Mouse (Mus musculus): ENCODE measurements at regions not wholly inside any gene's neighbourhood (a gene's known extent, or its start where the extent isn't known, plus 50 kb on each side); places are given as distances from the start of the nearest gene placed in this dataset.

DNA sequence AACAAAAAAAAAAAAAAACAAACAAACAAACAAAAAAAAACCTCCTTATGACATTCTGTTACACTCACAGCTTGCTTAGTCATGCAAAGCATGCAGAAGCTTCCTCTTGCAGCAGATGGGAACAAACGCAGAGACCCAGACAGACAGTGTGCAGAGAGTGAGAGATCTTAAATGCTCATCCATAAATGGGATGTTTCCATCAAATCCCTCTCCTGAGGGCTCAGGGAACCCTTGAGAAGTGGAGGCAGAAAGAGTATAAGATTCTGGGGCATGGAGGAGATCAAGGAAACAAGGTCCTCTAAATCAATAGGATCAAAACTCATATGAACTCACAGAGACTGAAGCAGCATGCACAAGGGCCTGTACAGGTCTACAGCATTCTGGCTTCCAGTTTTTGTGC, 52.5 kb downstream of the Adm start:
- Histone ChIP-seq H3K9me3 (no peaks in the 10 kb centered on the region), H3K4me3 (no peak overlapping the region), H3K27ac (no peak overlapping the region), H3K36me3 (no peaks in the 10 kb centered on the region), H3K4me1 (no peaks in the 10 kb centered on the region), H3K27me3 (ENCODE audit: insufficient read depth, poor library complexity, severe bottlenecking) (no peaks in the 10 kb centered on the region)
- 84% methylated on average over 1 of the region's 1 CpGs for WGBS
- DNase-seq (ENCODE audit: low spot score) = peak; percentile 17

DNA sequence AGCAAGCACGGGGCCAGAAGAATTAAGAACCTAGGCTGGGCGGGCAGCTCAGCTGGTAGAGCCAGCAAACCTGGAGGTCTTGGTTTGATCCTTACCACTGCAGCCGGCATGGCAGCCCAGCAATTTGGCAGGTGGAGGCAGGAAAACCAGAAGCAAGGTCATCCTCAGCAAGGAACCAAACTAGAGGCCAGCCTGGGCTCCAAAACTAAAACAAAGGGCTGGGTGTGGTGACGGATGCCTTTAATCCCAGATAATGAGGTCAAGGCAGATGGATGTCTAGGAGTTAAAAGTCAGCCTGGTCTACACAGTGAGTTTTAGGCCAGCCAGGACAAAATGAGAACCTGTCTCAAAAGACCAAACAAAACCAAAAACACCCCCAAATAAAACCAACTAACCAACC, 55.5 kb downstream of the Adm start:
- Histone ChIP-seq H3K9me3 (no peaks in the 10 kb centered on the region), H3K27me3 (ENCODE audit: insufficient read depth, poor library complexity, severe bottlenecking) (no peaks in the 10 kb centered on the region), H3K36me3 (no peaks in the 10 kb centered on the region), H3K4me3 (no peak overlapping the region), H3K4me1 (no peaks in the 10 kb centered on the region), H3K27ac (no peak overlapping the region)
- DNase-seq (ENCODE audit: low spot score) = peak; percentile 47
- WGBS = 76% methylated on average over 4 of the region's 4 CpGs

DNA sequence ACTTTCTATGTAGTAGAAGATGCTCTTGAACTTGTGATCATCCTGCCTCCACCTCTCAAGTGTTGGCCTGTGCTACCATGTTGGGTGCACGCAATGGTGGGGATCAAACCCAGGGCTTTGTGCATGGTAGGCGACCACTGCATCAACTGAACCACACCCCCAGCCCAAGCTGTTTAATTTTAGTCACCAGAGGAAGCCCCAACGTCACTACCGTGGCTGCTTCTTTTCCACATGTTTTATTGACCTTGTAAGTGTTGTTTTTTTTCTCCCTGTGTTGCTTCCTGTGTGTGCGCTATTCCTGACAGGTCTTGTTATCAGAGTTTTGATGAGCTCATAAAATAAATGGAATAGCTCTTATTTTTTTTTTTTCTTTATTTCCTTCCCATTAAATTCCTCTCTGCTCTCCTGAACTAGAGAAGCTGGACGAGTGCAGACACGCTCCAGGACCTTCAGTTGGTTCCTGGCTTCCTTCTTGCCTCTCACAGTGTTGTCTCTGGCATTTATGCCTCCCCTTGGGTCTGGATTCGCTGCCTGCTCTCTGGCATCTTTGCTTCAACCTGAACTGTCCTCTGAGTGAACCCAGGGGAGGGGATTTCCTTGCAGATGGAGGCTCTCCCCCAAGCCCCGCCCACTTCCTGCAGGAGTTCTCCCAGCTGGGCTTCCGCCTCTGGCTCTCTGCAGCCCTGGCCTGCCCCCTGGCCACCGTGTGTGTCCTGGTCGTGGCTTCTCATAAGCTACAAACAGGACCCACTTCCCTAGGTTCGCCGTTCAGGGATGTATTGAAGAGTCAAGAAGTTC, 61.6 kb downstream of the Adm start:
- Histone ChIP-seq H3K36me3 (no peaks in the 10 kb centered on the region), H3K27ac (peak overlapping the region; percentile 73), H3K9me3 (no peaks in the 10 kb centered on the region), H3K4me1 (peaks cover 12% of the 10 kb centered on the region), H3K27me3 (ENCODE audit: insufficient read depth, poor library complexity, severe bottlenecking) (no peaks in the 10 kb centered on the region), H3K4me3 (peak overlapping the region; percentile 18; the same call in 1 of the 2 replicates)
- 33% methylated on average over 14 of the region's 14 CpGs for WGBS
- peak; percentile 92 for DNase-seq (ENCODE audit: low spot score)

DNA sequence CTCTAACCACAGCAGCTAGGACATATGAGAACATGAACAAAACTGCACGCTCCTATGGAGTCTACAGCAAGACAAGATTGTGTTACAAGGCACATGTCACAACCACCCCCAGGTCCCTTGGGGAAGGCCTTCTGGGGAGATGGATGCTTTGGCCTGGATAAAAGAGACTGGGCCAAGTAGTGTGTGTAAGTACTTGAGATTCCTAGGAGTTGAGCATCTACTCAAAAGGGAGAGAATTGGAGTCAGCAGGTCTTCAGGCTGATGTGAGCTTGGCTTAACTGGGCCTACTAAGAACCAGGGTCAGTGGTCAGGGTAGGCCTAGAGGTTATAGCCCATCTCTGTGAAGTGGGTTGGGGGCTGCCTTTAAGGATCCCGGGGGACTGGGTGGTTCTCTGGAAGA, 62.8 kb downstream of the Adm start:
- Histone ChIP-seq H3K27me3 (ENCODE audit: insufficient read depth, poor library complexity, severe bottlenecking) (no peaks in the 10 kb centered on the region), H3K9me3 (no peaks in the 10 kb centered on the region), H3K4me1 (peaks cover 12% of the 10 kb centered on the region), H3K27ac (no peak overlapping the region), H3K4me3 (no peak overlapping the region), H3K36me3 (no peaks in the 10 kb centered on the region)
- DNase-seq (ENCODE audit: low spot score) = no peak
- 92% methylated on average over 2 of the region's 2 CpGs for WGBS

DNA sequence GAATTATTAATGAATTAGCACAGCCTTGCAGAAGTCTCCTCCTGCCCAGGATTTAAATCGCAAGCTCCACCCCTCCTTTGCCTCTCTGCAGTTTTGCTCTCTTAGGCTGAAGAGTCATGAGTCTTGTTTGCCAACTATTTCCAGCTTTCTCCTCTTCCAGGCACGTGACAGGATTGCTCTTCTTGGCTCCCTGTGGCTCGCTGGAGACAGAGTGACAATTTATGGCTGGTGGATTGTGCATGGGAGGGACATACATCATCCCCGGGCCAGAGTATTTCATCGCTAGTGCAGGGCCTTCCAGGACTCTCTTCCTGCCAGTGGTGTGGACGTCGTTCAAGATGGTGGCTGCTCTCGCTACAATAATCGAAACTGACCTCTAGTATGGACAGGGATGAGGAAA, 63.4 kb downstream of the Adm start:
- no peaks in the 10 kb centered on the region for H3K9me3 ChIP-seq
- no peak for DNase-seq (ENCODE audit: low spot score)
- no peaks in the 10 kb centered on the region for H3K27me3 ChIP-seq (ENCODE audit: insufficient read depth, poor library complexity, severe bottlenecking)
- WGBS = 87% methylated on average over 9 of the region's 9 CpGs
- H3K4me1 ChIP-seq = peaks cover 12% of the 10 kb centered on the region
- no peak overlapping the region for H3K4me3 ChIP-seq
- H3K27ac ChIP-seq = no peak overlapping the region
- H3K36me3 ChIP-seq = no peaks in the 10 kb centered on the region

DNA sequence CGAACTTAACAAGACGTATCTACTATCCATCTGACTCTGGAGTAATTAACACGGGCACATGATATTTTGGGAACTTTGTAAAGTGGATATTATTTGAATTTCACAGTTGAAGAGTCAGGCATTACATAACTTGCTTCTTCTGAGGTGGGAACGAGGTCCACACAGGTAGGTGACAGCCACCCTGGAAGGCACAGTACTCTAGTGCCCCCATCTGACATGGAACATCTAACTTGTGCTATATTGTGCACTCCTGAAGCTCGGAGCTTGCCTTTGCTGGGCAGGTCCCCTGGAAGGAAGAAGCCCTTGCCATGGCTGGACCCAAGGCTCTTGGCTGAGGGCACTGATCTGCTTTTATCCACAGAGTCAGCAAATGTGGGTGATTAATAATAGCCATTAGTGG, 66.8 kb downstream of the Adm start:
- Histone ChIP-seq H3K4me3 (no peak overlapping the region), H3K9me3 (no peaks in the 10 kb centered on the region), H3K27ac (no peak overlapping the region), H3K27me3 (ENCODE audit: insufficient read depth, poor library complexity, severe bottlenecking) (no peaks in the 10 kb centered on the region), H3K4me1 (peaks cover 3% of the 10 kb centered on the region; the same call in 1 of the 2 replicates), H3K36me3 (no peaks in the 10 kb centered on the region)
- DNase-seq (ENCODE audit: low spot score) = no peak
- WGBS = 75% methylated on average over 5 of the region's 5 CpGs

DNA sequence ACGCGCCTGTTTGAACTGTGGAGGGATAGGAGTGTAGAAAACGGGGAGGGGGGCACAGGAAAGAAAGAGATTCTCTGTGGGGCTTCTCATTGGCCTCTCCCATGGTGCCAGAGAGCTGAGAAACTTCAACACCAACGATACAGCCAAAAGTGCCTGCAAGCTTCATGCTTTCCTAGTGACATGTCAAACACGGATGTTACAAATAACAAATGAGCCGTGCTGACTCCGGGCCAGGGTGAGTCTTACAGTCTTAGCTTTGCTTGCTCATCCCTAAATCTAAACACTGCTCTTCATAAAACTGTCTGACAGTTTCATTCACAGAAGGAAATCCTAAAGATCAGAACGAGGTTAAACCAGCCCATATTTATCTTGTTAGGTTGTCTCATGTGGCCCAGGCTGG, 68.3 kb downstream of the Adm start:
- Histone ChIP-seq H3K9me3 (no peaks in the 10 kb centered on the region), H3K27me3 (ENCODE audit: insufficient read depth, poor library complexity, severe bottlenecking) (no peaks in the 10 kb centered on the region), H3K4me1 (no peaks in the 10 kb centered on the region), H3K4me3 (no peak overlapping the region), H3K27ac (no peak overlapping the region), H3K36me3 (no peaks in the 10 kb centered on the region)
- DNase-seq (ENCODE audit: low spot score) = no peak
- WGBS = 86% methylated on average over 8 of the region's 8 CpGs

DNA sequence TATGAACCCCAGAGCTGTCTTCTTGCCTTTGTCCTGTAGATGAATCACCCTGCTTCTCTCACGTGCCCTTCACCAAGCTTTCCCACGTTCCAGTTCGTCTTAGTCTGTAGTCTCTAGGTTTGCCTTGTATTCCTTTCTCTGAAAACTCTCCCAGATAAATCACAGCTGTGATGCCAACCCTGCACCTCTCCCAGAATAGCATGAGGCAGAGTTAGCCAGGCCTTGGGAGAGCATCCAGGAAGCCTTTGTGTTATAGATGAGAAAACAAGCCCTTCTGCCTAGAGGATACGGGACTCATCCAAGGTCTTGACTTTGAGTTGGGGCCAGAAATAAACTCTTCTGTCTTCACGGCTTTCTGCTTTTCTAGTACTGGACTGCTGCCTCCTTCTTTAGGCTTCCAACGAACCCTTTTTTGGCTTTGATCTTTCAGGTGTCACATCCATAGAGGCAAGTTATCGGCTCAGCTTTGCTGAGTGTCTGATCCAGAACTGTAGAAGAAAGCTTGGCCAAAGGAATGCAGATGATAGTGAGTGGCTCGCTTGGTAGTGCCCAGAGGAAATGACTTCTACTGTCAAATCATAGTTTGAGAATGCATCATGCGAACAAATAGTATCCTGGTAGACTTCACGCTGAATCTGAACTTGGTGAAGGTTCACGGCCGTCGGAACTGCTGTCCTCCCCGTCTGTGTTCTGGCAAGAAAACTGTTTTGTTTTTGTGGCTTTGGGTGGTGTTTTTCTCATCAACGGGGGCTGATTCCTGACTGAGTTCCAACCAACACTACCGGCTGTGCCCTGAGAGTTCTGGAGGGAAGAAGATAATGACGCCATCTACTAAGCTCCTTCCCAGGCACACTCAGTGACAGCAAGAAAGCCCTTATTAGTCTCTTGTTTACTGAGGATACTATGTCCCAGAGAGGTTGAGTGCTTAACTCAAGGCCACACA, 69.5 kb upstream of the Ampd3 start:
- DNase-seq (ENCODE audit: low spot score) = no peak
- Histone ChIP-seq H3K9me3 (no peaks in the 10 kb centered on the region), H3K4me3 (no peak overlapping the region), H3K27me3 (ENCODE audit: insufficient read depth, poor library complexity, severe bottlenecking) (no peaks in the 10 kb centered on the region), H3K4me1 (no peaks in the 10 kb centered on the region), H3K27ac (no peak overlapping the region), H3K36me3 (no peaks in the 10 kb centered on the region)
- WGBS = 83% methylated on average over 17 of the region's 17 CpGs

DNA sequence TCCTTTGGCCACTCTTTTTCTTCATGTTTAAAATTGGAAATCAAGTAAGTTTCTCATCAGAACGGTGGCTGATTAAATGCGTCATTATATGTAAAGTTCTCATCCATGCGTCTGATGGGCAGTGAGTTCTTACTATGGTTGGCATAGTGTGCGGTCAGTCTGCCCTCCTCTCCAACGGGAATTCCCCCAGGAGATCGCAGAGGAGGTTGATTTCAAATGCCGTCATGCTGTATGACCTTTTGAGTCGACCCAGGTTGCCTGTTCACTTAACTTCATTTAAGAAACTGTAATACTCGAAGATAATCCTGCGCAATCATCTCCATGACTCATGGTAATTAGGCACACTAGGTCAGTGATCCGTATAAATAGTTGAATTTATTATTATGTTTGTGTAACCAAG, 68.4 kb upstream of the Ampd3 start:
- H3K27ac ChIP-seq = no peak overlapping the region
- no peaks in the 10 kb centered on the region for H3K27me3 ChIP-seq (ENCODE audit: insufficient read depth, poor library complexity, severe bottlenecking)
- no peak overlapping the region for H3K4me3 ChIP-seq
- no peak for DNase-seq (ENCODE audit: low spot score)
- WGBS = 86% methylated on average over 11 of the region's 11 CpGs
- H3K36me3 ChIP-seq = no peaks in the 10 kb centered on the region
- H3K4me1 ChIP-seq = no peaks in the 10 kb centered on the region
- no peaks in the 10 kb centered on the region for H3K9me3 ChIP-seq

DNA sequence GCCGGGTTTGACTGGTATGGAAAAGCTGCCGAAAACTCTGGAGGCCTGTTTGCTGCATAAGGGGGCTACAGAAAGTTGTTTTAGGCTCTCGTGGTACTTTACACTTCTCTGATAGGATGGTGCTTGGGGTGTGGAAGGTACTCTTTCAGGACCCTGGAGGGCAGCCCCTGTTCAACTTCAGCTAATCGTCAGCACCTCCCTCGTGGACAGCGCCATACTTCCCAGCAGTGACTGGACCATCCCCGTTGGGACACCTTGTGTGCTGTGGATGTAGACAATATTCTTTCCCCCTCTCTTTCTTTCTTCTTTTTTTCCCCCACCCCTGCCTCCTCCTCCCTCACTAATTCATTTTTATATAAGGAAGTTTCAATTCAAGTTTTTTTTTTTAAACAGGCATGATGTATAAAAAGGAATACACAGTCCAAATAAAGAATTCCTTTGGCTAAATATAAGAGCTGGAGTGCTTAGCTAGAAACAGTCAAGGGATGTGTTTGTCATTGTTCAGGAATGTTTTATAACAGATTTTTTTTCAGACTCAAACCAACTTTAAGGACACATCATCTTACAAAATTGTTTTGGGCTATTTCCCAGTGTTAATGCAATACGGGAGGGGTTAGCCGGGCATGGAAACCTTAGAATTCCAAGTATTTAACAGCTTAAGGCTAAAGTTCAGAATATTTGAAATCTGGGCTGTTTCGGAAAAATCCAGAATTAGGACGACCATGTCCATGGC, 66.2 kb upstream of the Ampd3 start:
- no peaks in the 10 kb centered on the region for H3K9me3 ChIP-seq
- H3K4me3 ChIP-seq = no peak overlapping the region
- H3K36me3 ChIP-seq = no peaks in the 10 kb centered on the region
- no peak overlapping the region for H3K27ac ChIP-seq
- H3K4me1 ChIP-seq = no peaks in the 10 kb centered on the region
- no peak for DNase-seq (ENCODE audit: low spot score)
- H3K27me3 ChIP-seq (ENCODE audit: insufficient read depth, poor library complexity, severe bottlenecking) = no peaks in the 10 kb centered on the region
- WGBS = 56% methylated on average over 11 of the region's 11 CpGs

DNA sequence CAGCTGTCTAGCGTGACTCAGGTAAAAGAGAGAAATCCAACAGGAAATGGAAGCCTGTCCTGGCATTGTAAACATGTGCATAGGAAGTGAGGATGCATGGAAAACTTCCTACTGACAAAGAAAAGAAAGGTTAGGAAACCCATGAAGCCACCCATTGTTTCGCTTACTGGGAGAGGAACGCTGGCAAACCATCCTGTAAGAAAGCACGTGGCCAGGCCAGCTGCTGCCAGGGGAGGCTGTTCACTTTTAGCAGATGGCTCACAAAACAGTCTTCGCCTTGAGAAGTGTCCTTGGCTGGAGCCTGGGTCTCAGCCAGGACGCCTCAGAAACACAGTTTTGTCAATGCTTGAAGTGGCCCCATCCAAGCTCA, 65.6 kb upstream of the Ampd3 start:
- Histone ChIP-seq H3K27ac (no peak overlapping the region), H3K27me3 (ENCODE audit: insufficient read depth, poor library complexity, severe bottlenecking) (peaks cover 3% of the 10 kb centered on the region; the same call in 1 of the 2 replicates), H3K4me3 (no peak overlapping the region), H3K36me3 (no peaks in the 10 kb centered on the region), H3K9me3 (no peaks in the 10 kb centered on the region), H3K4me1 (no peaks in the 10 kb centered on the region)
- 70% methylated on average over 6 of the region's 6 CpGs for WGBS
- peak; percentile 20 for DNase-seq (ENCODE audit: low spot score)

DNA sequence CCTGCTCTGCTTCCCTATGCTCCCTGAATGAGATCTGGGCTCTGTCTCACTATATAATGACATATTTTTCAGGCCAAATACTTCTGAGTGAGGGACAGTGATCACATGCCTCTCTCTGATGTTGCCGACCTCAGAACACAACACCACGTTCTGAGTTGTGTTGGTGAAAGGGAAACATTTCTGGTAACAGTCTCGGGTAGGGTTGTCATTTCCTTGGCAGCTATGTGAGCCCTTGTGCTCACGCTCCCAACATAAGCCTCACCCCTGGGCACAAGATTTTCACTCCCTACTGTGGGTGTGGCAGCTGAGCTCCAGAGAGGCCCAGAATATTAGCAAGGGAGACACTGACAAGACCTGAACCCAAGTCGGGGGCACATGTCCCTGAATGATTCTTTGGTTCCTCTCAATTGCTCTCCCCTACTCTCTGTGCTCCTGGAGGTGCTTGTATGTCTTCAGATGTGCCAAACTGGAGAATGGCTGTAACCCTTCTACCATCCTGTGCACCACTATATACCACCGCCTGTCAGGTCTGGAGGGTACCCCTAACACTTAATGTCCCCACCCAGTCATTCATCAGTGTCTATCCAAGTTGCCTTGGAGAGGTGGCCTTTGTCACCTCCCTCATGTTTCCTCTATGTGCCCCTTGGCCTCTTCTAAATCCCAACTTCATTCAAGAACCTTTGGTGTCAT, 62.5 kb upstream of the Ampd3 start:
- Histone ChIP-seq H3K4me1 (no peaks in the 10 kb centered on the region), H3K27me3 (ENCODE audit: insufficient read depth, poor library complexity, severe bottlenecking) (peaks cover 3% of the 10 kb centered on the region; the same call in 1 of the 2 replicates), H3K36me3 (no peaks in the 10 kb centered on the region), H3K9me3 (no peaks in the 10 kb centered on the region), H3K4me3 (no peak overlapping the region), H3K27ac (no peak overlapping the region)
- DNase-seq (ENCODE audit: low spot score) = no peak
- WGBS = 74% methylated on average over 6 of the region's 6 CpGs
